Mouse (Mus musculus): ENCODE measurements around the gene Bco1. TPM values are rescaled to one million over a fixed set of nuclear protein-coding genes. Genes with fewer than 3 reads are reported as not detected.

Gene Bco1
- polyA plus RNA-seq, 1 experiment: 0.07 TPM

- TF ChIP-seq CTCF (IDR thresholded peaks at IDR 0.05; ENCODE audit: borderline replicate concordance, insufficient read depth, low read depth, low read length) (no peak), POLR2A (IDR thresholded peaks at IDR 0.05; ENCODE audit: borderline replicate concordance, insufficient read depth, low read length) (no peak)
- no peaks in the 10 kb centered on the region for H3K27me3 ChIP-seq (ENCODE audit: control insufficient read depth, insufficient read depth, low read length)
- H3K4me3 ChIP-seq (replicated peaks; ENCODE audit: insufficient read depth, low read depth, low read length): peak overlapping the region; percentile 11
- no peak for DNase-seq
- no peak overlapping the region for H3K27ac ChIP-seq (ENCODE audit: insufficient read depth, low read length)
- H3K4me1 ChIP-seq (ENCODE audit: control insufficient read depth, insufficient read depth, low read length): no peaks in the 10 kb centered on the region; the same call in 1 of the 2 replicates
- WGBS: 11% methylated on average over 10 of the region's 10 CpGs
These were observed 1.5 kb downstream of the Bco1 start for GRCm38 (mm10) chr8:117097051-117097563.

- no peak for TF ChIP-seq CTCF (IDR thresholded peaks at IDR 0.05; ENCODE audit: borderline replicate concordance, insufficient read depth, low read depth, low read length)
- TF ChIP-seq POLR2A (IDR thresholded peaks at IDR 0.05; ENCODE audit: borderline replicate concordance, insufficient read depth, low read length): no peak
- Histone ChIP-seq H3K4me3 (replicated peaks; ENCODE audit: insufficient read depth, low read depth, low read length) (peak overlapping the region; percentile 11), H3K4me1 (ENCODE audit: control insufficient read depth, insufficient read depth, low read length) (no peaks in the 10 kb centered on the region; the same call in 1 of the 2 replicates), H3K27me3 (ENCODE audit: control insufficient read depth, insufficient read depth, low read length) (no peaks in the 10 kb centered on the region), H3K27ac (ENCODE audit: insufficient read depth, low read length) (no peak overlapping the region)
- DNase-seq: peak; percentile 20 to 50
- WGBS: 7% methylated on average over 11 of the region's 11 CpGs
These were observed 2.0 kb downstream of the Bco1 start for GRCm38 (mm10) chr8:117097564-117098191.

GRCm38 (mm10) chr8:117107533-117107932 is 11.9 kb downstream of the Bco1 start:
- DNase-seq: peak; percentile 40 to 67
- no peak for TF ChIP-seq POLR2A (IDR thresholded peaks at IDR 0.05; ENCODE audit: borderline replicate concordance, insufficient read depth, low read length)
- peak; percentile 88 for TF ChIP-seq CTCF (IDR thresholded peaks at IDR 0.05; ENCODE audit: borderline replicate concordance, insufficient read depth, low read depth, low read length)
- no peaks in the 10 kb centered on the region for H3K4me1 ChIP-seq (ENCODE audit: control insufficient read depth, insufficient read depth, low read length)
- H3K4me3 ChIP-seq (replicated peaks; ENCODE audit: insufficient read depth, low read depth, low read length): no peak overlapping the region
- H3K27ac ChIP-seq (ENCODE audit: insufficient read depth, low read length): no peak overlapping the region
- 13% methylated on average over 9 of the region's 9 CpGs for WGBS
- H3K27me3 ChIP-seq (ENCODE audit: control insufficient read depth, insufficient read depth, low read length): no peaks in the 10 kb centered on the region

- 95% methylated on average over 19 of the region's 19 CpGs for WGBS
- TF ChIP-seq CTCF (IDR thresholded peaks at IDR 0.05; ENCODE audit: borderline replicate concordance, insufficient read depth, low read depth, low read length): peak; percentile 15; the same call in 1 of the 2 replicates
- no peak for TF ChIP-seq POLR2A (IDR thresholded peaks at IDR 0.05; ENCODE audit: borderline replicate concordance, insufficient read depth, low read length)
- no peaks in the 10 kb centered on the region for H3K4me1 ChIP-seq (ENCODE audit: control insufficient read depth, insufficient read depth, low read length)
- no peak overlapping the region for H3K4me3 ChIP-seq (replicated peaks; ENCODE audit: insufficient read depth, low read depth, low read length)
- DNase-seq: no peak
- H3K27ac ChIP-seq (ENCODE audit: insufficient read depth, low read length): no peak overlapping the region
- no peaks in the 10 kb centered on the region for H3K27me3 ChIP-seq (ENCODE audit: control insufficient read depth, insufficient read depth, low read length)
These were observed 13.5 kb downstream of the Bco1 start for GRCm38 (mm10) chr8:117109018-117109711.

- no peaks in the 10 kb centered on the region for H3K4me1 ChIP-seq (ENCODE audit: control insufficient read depth, insufficient read depth, low read length)
- peak; percentile 16 to 29 for DNase-seq
- 44% methylated on average over 16 of the region's 16 CpGs for WGBS
- H3K4me3 ChIP-seq (replicated peaks; ENCODE audit: insufficient read depth, low read depth, low read length): no peak overlapping the region
- no peaks in the 10 kb centered on the region for H3K27me3 ChIP-seq (ENCODE audit: control insufficient read depth, insufficient read depth, low read length)
- H3K27ac ChIP-seq (ENCODE audit: insufficient read depth, low read length): no peak overlapping the region
- TF ChIP-seq POLR2A (IDR thresholded peaks at IDR 0.05; ENCODE audit: borderline replicate concordance, insufficient read depth, low read length): no peak
- peak; percentile 32; the same call in 1 of the 2 replicates for TF ChIP-seq CTCF (IDR thresholded peaks at IDR 0.05; ENCODE audit: borderline replicate concordance, insufficient read depth, low read depth, low read length)
These were observed 14.2 kb downstream of the Bco1 start for GRCm38 (mm10) chr8:117109801-117110390.

- Histone ChIP-seq H3K4me1 (ENCODE audit: control insufficient read depth, insufficient read depth, low read length) (peaks cover 5% of the 10 kb centered on the region), H3K4me3 (replicated peaks; ENCODE audit: insufficient read depth, low read depth, low read length) (no peak overlapping the region), H3K27ac (ENCODE audit: insufficient read depth, low read length) (no peak overlapping the region), H3K27me3 (ENCODE audit: control insufficient read depth, insufficient read depth, low read length) (no peaks in the 10 kb centered on the region)
- 48% methylated on average over 3 of the region's 3 CpGs for WGBS
- no peak for TF ChIP-seq POLR2A (IDR thresholded peaks at IDR 0.05; ENCODE audit: borderline replicate concordance, insufficient read depth, low read length)
- no peak for TF ChIP-seq CTCF (IDR thresholded peaks at IDR 0.05; ENCODE audit: borderline replicate concordance, insufficient read depth, low read depth, low read length)
- no peak for DNase-seq
These were observed 16.0 kb downstream of the Bco1 start for GRCm38 (mm10) chr8:117111641-117112040.

GRCm38 (mm10) chr8:117112261-117112660 is 16.6 kb downstream of the Bco1 start:
- H3K27ac ChIP-seq (ENCODE audit: insufficient read depth, low read length): no peak overlapping the region
- TF ChIP-seq POLR2A (IDR thresholded peaks at IDR 0.05; ENCODE audit: borderline replicate concordance, insufficient read depth, low read length) (no peak), CTCF (IDR thresholded peaks at IDR 0.05; ENCODE audit: borderline replicate concordance, insufficient read depth, low read depth, low read length) (no peak)
- no peak overlapping the region for H3K4me3 ChIP-seq (replicated peaks; ENCODE audit: insufficient read depth, low read depth, low read length)
- H3K27me3 ChIP-seq (ENCODE audit: control insufficient read depth, insufficient read depth, low read length): no peaks in the 10 kb centered on the region
- WGBS: 73% methylated on average over 8 of the region's 8 CpGs
- peaks cover 5% of the 10 kb centered on the region for H3K4me1 ChIP-seq (ENCODE audit: control insufficient read depth, insufficient read depth, low read length)
- DNase-seq: no peak
